Comparison of ENCODE assay signal across 7 mouse cellular contexts in genomic region chr9:106367592-106368111, GRCm38 (mm10). TPM values are rescaled to one million over a fixed set of nuclear protein-coding genes. Genes with fewer than 3 reads are reported as not detected.
DNase-seq lines count a peak whose midpoint lies in the region; ATAC-seq lines count a peak whose summit lies in the region.

No protein-coding gene starts in this region.

- DNase-seq in adrenal gland, adult 2 months = peak; percentile 99
- DNase-seq in embryo, embryonic 11.5 days (ENCODE audit: low read depth, low spot score) = peak; percentile 93
- DNase-seq in gastrocnemius, postnatal 36 days = peak; percentile 94 to 99
- DNase-seq in left cerebral cortex, postnatal 25 days (ENCODE audit: low spot score in 2 of 2) = peak; percentile 97 to 100
- peak; percentile 99 for DNase-seq in midbrain, embryonic 10.5 days (ENCODE audit: low spot score)
- DNase-seq in right cerebral cortex, postnatal 4 days = peak; percentile 91

- H3K9ac ChIP-seq in intestine, embryonic 15.5 days = peak overlapping the region; percentile 88

- H3K27me3 ChIP-seq in intestine, embryonic 15.5 days (replicated peaks) = no peaks in the 10 kb centered on the region
- H3K27me3 ChIP-seq in midbrain, embryonic 10.5 days (ENCODE audit: low read depth, poor library complexity, severe bottlenecking) = peaks cover 15% of the 10 kb centered on the region

- ATAC-seq in intestine, embryonic 15.5 days = peak; percentile 94

- H3K27ac ChIP-seq in intestine, embryonic 15.5 days = peak overlapping the region; percentile 93
- peak overlapping the region; percentile 96 for H3K27ac ChIP-seq in midbrain, embryonic 10.5 days (replicated peaks)

- intact Hi-C loops in gastrocnemius, postnatal 36 days (cut with DNase I) = loop anchor here (5.0 kb wide), 1 partner anchor 110 kb away; the partner anchor contains the start of genes Parp3 and Rrp9
- intact Hi-C loops in left cerebral cortex, postnatal 25 days (cut with DNase I) = loop anchor here (2.0 to 5.0 kb wide), 3 partner anchors 23 to 110 kb away; partner anchors contain the start of genes Parp3 and Rrp9

- peak overlapping the region; percentile 93 for H3K4me3 ChIP-seq in intestine, embryonic 15.5 days (replicated peaks)
- peak overlapping the region; percentile 88 for H3K4me3 ChIP-seq in midbrain, embryonic 10.5 days

- 1% methylated on average over 36 of the region's 36 CpGs for WGBS in intestine, embryonic 15.5 days
- WGBS in midbrain, embryonic 10.5 days = under 1% methylated on average over 36 of the region's 36 CpGs

- peaks cover 6% of the 10 kb centered on the region; the same call in 1 of the 2 replicates for H3K36me3 ChIP-seq in intestine, embryonic 15.5 days
- peaks cover 22% of the 10 kb centered on the region for H3K36me3 ChIP-seq in midbrain, embryonic 10.5 days

- peak overlapping the region; percentile 97 for H3K4me2 ChIP-seq in intestine, embryonic 15.5 days (replicated peaks)

- H3K4me1 ChIP-seq in intestine, embryonic 15.5 days (replicated peaks) = peaks cover 37% of the 10 kb centered on the region
- H3K4me1 ChIP-seq in midbrain, embryonic 10.5 days = peaks cover 60% of the 10 kb centered on the region

- H3K9me3 ChIP-seq in intestine, embryonic 15.5 days = no peaks in the 10 kb centered on the region
- H3K9me3 ChIP-seq in midbrain, embryonic 10.5 days (replicated peaks) = no peaks in the 10 kb centered on the region

RNA-seq across cellular contexts. Expression of gene Dusp7, which starts 0.8 kb away (rescaled TPM):
- total RNA-seq in adrenal gland, adult 2 months (2021) = 10 to 100 TPM; 12.8 to 18.7 TPM
- 40.2 and 46.7 TPM in 2 replicates for polyA plus RNA-seq in adrenal gland, adult 2 months (2012; rRNA removed)
- total RNA-seq in gastrocnemius, postnatal 36 days (2021) = 10 to 100 TPM; 24.9 to 28.3 TPM
- polyA plus RNA-seq in intestine, embryonic 15.5 days (2015; fragmentation: Nextera tagmentation; extraction: Ambion mirVana) = 10.0 and 10.3 TPM in 2 replicates
- total RNA-seq in left cerebral cortex, postnatal 25 days (2021) = 100 to 1,000 TPM; 101 to 109 TPM
- polyA plus RNA-seq in midbrain, embryonic 10.5 days (2016; fragmentation: Nextera tagmentation; extraction: Ambion mirVana) = 11.4 and 14.1 TPM in 2 replicates

Comparison
In these comparisons a context has a peak if more than half of its experiments do, and no peak if none do; other contexts are left out.
1. Peak in every context shown above with its lines: DNase-seq, ATAC-seq, H3K4me3 ChIP-seq and H3K27ac ChIP-seq.